Mouse (Mus musculus) limb, embryonic 11.5 days (tissue): ENCODE measurements at regions not wholly inside any gene's neighbourhood (a gene's known extent, or its start where the extent isn't known, plus 50 kb on each side); places are given as distances from the start of the nearest gene placed in this dataset.

Experiments
- ATAC-seq: fragments of 200-750 bp; cut with Nextera tagmentation; 2 replicates; pipeline ENCODE4 v1.8.0; 2017; ENCODE audit warnings: low read depth; ENCODE audit not compliant: insufficient number of reproducible peaks, low FRiP score, low TSS enrichment
- DNase-seq: peaks from one replicate; pipeline ENCODE4 v3.0.0-alpha.2; 2015; ENCODE audit warnings: low spot score
- H3K27ac ChIP-seq: fragments of 300-500 bp; sonication (generic); replicated peaks from 2 replicates; pipeline ENCODE4 v1.5.1; 2014; ENCODE audit warnings: low read depth, mild to moderate bottlenecking, low read length
- H3K27me3 ChIP-seq: fragments of 300-500 bp; sonication (generic); 2 replicates; pipeline ENCODE4 v1.6.1; 2014; ENCODE audit warnings: mild to moderate bottlenecking, low read length, mixed read lengths; ENCODE audit not compliant: control insufficient read depth, insufficient read depth
- H3K36me3 ChIP-seq: fragments of 300-500 bp; sonication (generic); 2 replicates; pipeline ENCODE4 v1.6.1; 2014; ENCODE audit warnings: mild to moderate bottlenecking, low read length, moderate library complexity, mixed read lengths; ENCODE audit not compliant: control insufficient read depth, insufficient read depth
- H3K4me1 ChIP-seq: fragments of 300-500 bp; sonication (generic); 2 replicates; pipeline ENCODE4 v1.6.1; 2014; ENCODE audit warnings: low read length, mixed read lengths; ENCODE audit not compliant: control insufficient read depth, insufficient read depth
- H3K4me2 ChIP-seq: fragments of 300-500 bp; sonication (generic); 2 replicates; pipeline ENCODE4 v1.6.1; 2014; ENCODE audit warnings: low read depth, mild to moderate bottlenecking, moderate library complexity; ENCODE audit not compliant: severe bottlenecking
- H3K4me3 ChIP-seq: fragments of 300-500 bp; sonication (generic); 2 replicates; pipeline ENCODE4 v1.5.1; 2014; ENCODE audit warnings: low read depth, low read length
- H3K9ac ChIP-seq: fragments of 300-500 bp; sonication (generic); 2 replicates; pipeline ENCODE4 v1.6.1; 2014; ENCODE audit warnings: mild to moderate bottlenecking, low read length
- H3K9me3 ChIP-seq: fragments of 300-500 bp; sonication (generic); 2 replicates; pipeline ENCODE4 v1.6.1; 2016; ENCODE audit warnings: low read length; ENCODE audit not compliant: control insufficient read depth
- WGBS: fragments of 180-500 bp; shearing (Covaris S2); extraction: QIAGEN DNeasy Blood & Tissue Kit; methylation state at CpG from one replicate; pipeline ENCODE4 v1.1.7; 2014; 5-methylcytosine and 5-hydroxymethylcytosine counted together

- ATAC-seq (no peak), DNase-seq (no peak)
- WGBS = 55% methylated on average over 10 of the region's 10 CpGs
- H3K27ac ChIP-seq = no peak overlapping the region
- no peaks in the 10 kb centered on the region for H3K36me3 ChIP-seq
- no peaks in the 10 kb centered on the region for H3K4me1 ChIP-seq
- no peak overlapping the region for H3K9ac ChIP-seq
- no peak overlapping the region for H3K4me3 ChIP-seq
- no peaks in the 10 kb centered on the region for H3K27me3 ChIP-seq
- H3K9me3 ChIP-seq = no peaks in the 10 kb centered on the region
- no peak overlapping the region for H3K4me2 ChIP-seq
Observed at GRCm38 (mm10) chr1:128535537-128536150, 56.4 kb downstream of the Cxcr4 start.

- Histone ChIP-seq H3K36me3 (no peaks in the 10 kb centered on the region), H3K9me3 (no peaks in the 10 kb centered on the region), H3K27me3 (no peaks in the 10 kb centered on the region), H3K4me2 (no peak overlapping the region), H3K4me1 (no peaks in the 10 kb centered on the region), H3K9ac (no peak overlapping the region), H3K27ac (no peak overlapping the region), H3K4me3 (no peak overlapping the region)
- ATAC-seq (no peak), DNase-seq (no peak)
- 4% methylated on average over 4 of the region's 4 CpGs for WGBS
Observed at GRCm38 (mm10) chr1:128532632-128533031, 59.5 kb downstream of the Cxcr4 start.

DNA sequence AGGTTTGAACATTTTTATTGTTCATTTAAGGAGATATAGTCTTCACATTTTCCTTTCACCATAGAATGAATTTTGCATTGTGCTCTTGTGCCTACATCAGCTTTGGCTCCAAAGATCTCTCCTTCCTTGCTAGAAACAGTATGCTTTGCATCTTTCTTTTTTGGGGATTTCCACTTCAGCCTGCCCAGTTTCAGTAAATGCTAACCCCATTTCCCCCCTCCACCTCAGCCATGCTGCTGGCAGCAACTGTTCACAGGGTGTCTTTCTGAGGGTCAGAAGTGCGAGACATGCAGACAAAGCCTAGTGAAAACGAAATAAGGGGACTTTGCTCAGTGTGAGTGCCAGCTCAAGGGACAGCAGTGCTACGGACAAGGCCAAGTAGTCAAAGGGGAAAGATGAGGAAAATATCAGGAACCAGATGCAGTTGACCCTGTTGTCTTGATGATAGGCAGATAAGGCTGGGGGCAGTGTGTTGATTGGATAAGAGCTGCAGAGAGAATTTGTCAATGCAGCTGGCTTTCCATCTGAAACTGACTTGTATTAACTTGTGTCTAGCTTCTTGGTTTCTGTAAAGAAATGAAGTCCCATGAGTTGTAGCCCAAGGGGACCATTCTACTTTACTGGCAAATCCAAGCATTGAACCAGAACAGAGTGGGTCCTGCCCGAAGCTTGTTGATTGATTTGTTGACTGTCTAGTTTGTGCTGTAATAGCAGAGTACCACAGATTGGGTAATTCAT, 62.1 kb downstream of the Cxcr4 start:
- no peak overlapping the region for H3K4me3 ChIP-seq
- H3K27me3 ChIP-seq = no peaks in the 10 kb centered on the region
- WGBS = 80% methylated on average over 4 of the region's 4 CpGs
- no peak overlapping the region for H3K27ac ChIP-seq
- no peaks in the 10 kb centered on the region for H3K36me3 ChIP-seq
- ATAC-seq = no peak
- no peaks in the 10 kb centered on the region for H3K9me3 ChIP-seq
- H3K9ac ChIP-seq = no peak overlapping the region
- H3K4me2 ChIP-seq = no peak overlapping the region
- no peaks in the 10 kb centered on the region for H3K4me1 ChIP-seq
- no peak for DNase-seq

GRCm38 (mm10) chr1:128519234-128519633, 72.9 kb downstream of the Cxcr4 start:
- WGBS = 92% methylated on average over 4 of the region's 4 CpGs

GRCm38 (mm10) chr1:128518514-128518913, 73.6 kb downstream of the Cxcr4 start:
- H3K4me3 ChIP-seq = no peak overlapping the region
- H3K4me1 ChIP-seq = no peaks in the 10 kb centered on the region
- no peak overlapping the region for H3K4me2 ChIP-seq
- no peaks in the 10 kb centered on the region for H3K27me3 ChIP-seq
- ATAC-seq (no peak), DNase-seq (no peak)
- H3K9me3 ChIP-seq = no peaks in the 10 kb centered on the region
- H3K9ac ChIP-seq = no peak overlapping the region
- 93% methylated on average over 5 of the region's 5 CpGs for WGBS
- H3K27ac ChIP-seq = no peak overlapping the region
- H3K36me3 ChIP-seq = no peaks in the 10 kb centered on the region

More at GRCm38 (mm10) chr1:128519234-128519633, 72.9 kb downstream of the Cxcr4 start:
- Histone ChIP-seq H3K9ac (no peak overlapping the region), H3K4me2 (no peak overlapping the region), H3K4me3 (no peak overlapping the region), H3K36me3 (no peaks in the 10 kb centered on the region), H3K27me3 (no peaks in the 10 kb centered on the region), H3K4me1 (no peaks in the 10 kb centered on the region), H3K9me3 (no peaks in the 10 kb centered on the region), H3K27ac (no peak overlapping the region)
- ATAC-seq (no peak), DNase-seq (no peak)

- no peak for DNase-seq
- no peak overlapping the region for H3K9ac ChIP-seq
- no peak overlapping the region for H3K27ac ChIP-seq
- no peaks in the 10 kb centered on the region for H3K36me3 ChIP-seq
- 88% methylated on average over 1 of the region's 1 CpGs for WGBS
- no peak overlapping the region for H3K4me2 ChIP-seq
- ATAC-seq = no peak
- H3K4me1 ChIP-seq = no peaks in the 10 kb centered on the region
- H3K9me3 ChIP-seq = no peaks in the 10 kb centered on the region
- no peaks in the 10 kb centered on the region for H3K27me3 ChIP-seq
- no peak overlapping the region for H3K4me3 ChIP-seq
Observed at GRCm38 (mm10) chr1:128517351-128517750, 74.7 kb downstream of the Cxcr4 start.

DNA sequence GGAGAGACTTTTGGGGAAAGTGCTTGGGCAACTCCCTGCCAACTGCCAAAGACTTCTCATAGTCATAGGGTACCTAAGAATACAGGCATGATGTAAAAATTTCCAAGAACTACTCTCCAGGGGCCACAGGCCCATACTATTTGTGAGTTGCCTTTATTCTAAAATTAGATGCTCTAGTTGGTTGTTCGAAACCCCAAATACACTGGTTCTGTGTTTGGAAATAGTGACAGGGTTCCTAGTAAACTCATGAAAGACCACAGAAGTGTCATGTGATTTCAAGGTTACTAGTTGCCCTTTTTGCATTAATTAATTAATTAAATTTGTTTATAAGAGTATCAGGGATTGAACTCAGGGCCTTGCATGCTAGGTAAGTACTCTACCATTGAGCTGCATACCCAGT, 77.8 kb downstream of the Cxcr4 start:
- H3K9ac ChIP-seq = no peak overlapping the region
- DNase-seq (no peak), ATAC-seq (no peak)
- H3K36me3 ChIP-seq = no peaks in the 10 kb centered on the region
- no peaks in the 10 kb centered on the region for H3K9me3 ChIP-seq
- WGBS = 83% methylated on average over 1 of the region's 1 CpGs
- H3K27ac ChIP-seq = no peak overlapping the region
- H3K27me3 ChIP-seq = no peaks in the 10 kb centered on the region
- H3K4me3 ChIP-seq = no peak overlapping the region
- H3K4me1 ChIP-seq = no peaks in the 10 kb centered on the region
- H3K4me2 ChIP-seq = no peak overlapping the region

DNA sequence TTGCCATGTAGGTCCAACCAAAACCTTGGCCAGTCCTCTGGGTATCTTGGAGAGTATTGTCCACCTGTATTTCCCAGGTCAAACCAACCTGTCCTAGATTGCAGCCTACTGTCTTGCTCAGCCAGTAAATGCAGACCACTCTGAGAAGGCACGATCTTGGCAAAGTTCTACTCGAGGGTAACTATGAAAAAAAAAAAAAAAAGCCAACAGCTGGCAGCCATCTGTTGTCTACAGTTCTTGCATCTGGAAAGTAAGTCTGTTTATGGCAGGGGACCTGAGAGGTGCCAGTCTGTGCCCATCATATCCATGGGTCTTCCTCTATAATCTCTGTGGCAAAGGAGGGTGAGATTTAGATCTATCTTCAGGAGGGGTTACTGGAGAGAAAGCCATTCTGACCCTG, 78.2 kb downstream of the Cxcr4 start:
- no peak overlapping the region for H3K9ac ChIP-seq
- 71% methylated on average over 2 of the region's 2 CpGs for WGBS

More for the DNA sequence above, 78.2 kb downstream of the Cxcr4 start:
- ATAC-seq (no peak), DNase-seq (no peak)
- Histone ChIP-seq H3K9me3 (no peaks in the 10 kb centered on the region), H3K27me3 (no peaks in the 10 kb centered on the region), H3K4me1 (no peaks in the 10 kb centered on the region), H3K4me2 (no peak overlapping the region), H3K4me3 (no peak overlapping the region), H3K27ac (no peak overlapping the region), H3K36me3 (no peaks in the 10 kb centered on the region)
